Mouse (Mus musculus) MEL (cell line): ENCODE data around the gene Adgb.

ENCODE experiments used
- CTCF ChIP-seq, 3 experiments: IDR thresholded peaks in 2 of 3; conservative IDR thresholded peaks in 1 of 3; 2 replicates each; pipeline ENCODE4 v1.5.1; 2011 to 2012; ENCODE audit warnings: low read length in 3 of 3, low read depth in 2 of 3, mild to moderate bottlenecking in 2 of 3, improper control_type of control experiment in 1 of 3, inconsistent platforms in 1 of 3, mixed read lengths in 1 of 3, moderate library complexity in 1 of 3; ENCODE audit not compliant: control insufficient read depth in 1 of 3, insufficient read depth in 1 of 3, poor library complexity in 1 of 3, severe bottlenecking in 1 of 3
- E2F4 ChIP-seq: IDR thresholded peaks from 2 replicates; pipeline ENCODE4 v1.6.1; 2011; ENCODE audit warnings: low read depth, low read length, improper control_type of control experiment, borderline replicate concordance
- EP300 ChIP-seq, 2 experiments: IDR thresholded peaks; 2 replicates each; pipeline ENCODE4 v1.6.1; 2011; ENCODE audit warnings: improper control_type of control experiment in 2 of 2, low read length in 2 of 2, low read depth in 1 of 2, mild to moderate bottlenecking in 1 of 2
- GABPA ChIP-seq: IDR thresholded peaks from 2 replicates; pipeline ENCODE4 v1.6.1; 2012; ENCODE audit warnings: low read depth, mild to moderate bottlenecking, inconsistent platforms, low read length, improper control_type of control experiment, moderate library complexity
- MAZ ChIP-seq: IDR thresholded peaks from 2 replicates; pipeline ENCODE4 v1.6.1; 2012; ENCODE audit warnings: low read depth, mild to moderate bottlenecking, inconsistent platforms, low read length, improper control_type of control experiment
- MXI1 ChIP-seq: IDR thresholded peaks from 2 replicates; pipeline ENCODE4 v1.6.1; 2011; ENCODE audit warnings: mild to moderate bottlenecking, low read depth, low read length, improper control_type of control experiment
- RCOR1 ChIP-seq: IDR thresholded peaks from 2 replicates; pipeline ENCODE4 v1.6.1; 2012; ENCODE audit warnings: low read depth, mild to moderate bottlenecking, inconsistent platforms, low read length, improper control_type of control experiment
- UBTF ChIP-seq: IDR thresholded peaks from 2 replicates; pipeline ENCODE4 v1.6.1; 2012; ENCODE audit warnings: low read depth, mild to moderate bottlenecking, inconsistent platforms, low read length, improper control_type of control experiment, moderate library complexity, borderline replicate concordance; ENCODE audit not compliant: insufficient read depth
- USF1 ChIP-seq: IDR thresholded peaks from 2 replicates; pipeline ENCODE4 v1.6.1; 2014; ENCODE audit warnings: low read depth, mild to moderate bottlenecking, inconsistent platforms, low read length, improper control_type of control experiment, moderate library complexity

GRCm38 (mm10) chr10:10476549-10476948 lies 4.4 kb upstream of the Adgb start:
- TF ChIP-seq CTCF (IDR thresholded peaks at IDR 0.05 in 2 of 3, conservative IDR thresholded peaks at IDR 0.05 in 1 of 3; ENCODE audit: control insufficient read depth in 1 of 3, insufficient read depth in 1 of 3, low read depth in 2 of 3, low read length in 3 of 3, poor library complexity in 1 of 3, severe bottlenecking in 1 of 3), result no peak
- no peak for TF ChIP-seq RCOR1
- TF ChIP-seq UBTF, result no peak
- TF ChIP-seq MXI1, result no peak
- no peak for TF ChIP-seq USF1
- no peak for TF ChIP-seq GABPA
- TF ChIP-seq EP300 (IDR thresholded peaks at IDR 0.05; ENCODE audit: low read depth in 1 of 2, low read length in 2 of 2), result no peak
- TF ChIP-seq MAZ, result no peak
- TF ChIP-seq E2F4, result no peak
